Mouse (Mus musculus) myocyte (in vitro differentiated cells): ENCODE data around the gene Clip1. TPM values are rescaled to one million over a fixed set of nuclear protein-coding genes. Genes with fewer than 3 reads are reported as not detected.

Experiments used
- H3K27me3 ChIP-seq: one replicate; pipeline ENCODE4 v1.6.1; 2011; ENCODE audit not compliant: control insufficient read depth, insufficient read depth, insufficient read length
- H3K36me3 ChIP-seq: one replicate; pipeline ENCODE4 v1.6.1; 2011; ENCODE audit not compliant: control insufficient read depth, insufficient read depth
- H3K4me2 ChIP-seq: one replicate; pipeline ENCODE4 v1.6.1; 2011; ENCODE audit warnings: low read depth, control low read depth
- H3K4me3 ChIP-seq: one replicate; pipeline ENCODE4 v1.5.1; 2011; ENCODE audit warnings: mild to moderate bottlenecking, control low read depth, moderate library complexity
- H3K79me2 ChIP-seq: one replicate; pipeline ENCODE4 v1.6.1; 2011; ENCODE audit not compliant: control insufficient read depth, insufficient read depth
- H3ac ChIP-seq: one replicate; pipeline ENCODE4 v1.6.1; 2011; ENCODE audit not compliant: control insufficient read depth, insufficient read length
- CEBPB ChIP-seq: IDR thresholded peaks from 2 replicates; pipeline ENCODE4 v1.6.1; 2011; ENCODE audit warnings: mild to moderate bottlenecking, moderate library complexity; ENCODE audit not compliant: poor library complexity, insufficient read depth, severe bottlenecking
- E2F4 ChIP-seq: IDR thresholded peaks from one replicate; pipeline ENCODE4 v1.6.1; 2011; ENCODE audit warnings: mild to moderate bottlenecking, control low read depth, moderate library complexity; ENCODE audit not compliant: insufficient read depth
- MAX ChIP-seq: IDR thresholded peaks from one replicate; pipeline ENCODE4 v1.6.1; 2011; ENCODE audit warnings: low read depth, mild to moderate bottlenecking, control low read depth
- MYOD1 ChIP-seq, 3 experiments: IDR thresholded peaks; one replicate each; pipeline ENCODE4 v1.6.1; 2011; ENCODE audit warnings: control low read depth in 2 of 3, low read depth in 2 of 3, mild to moderate bottlenecking in 2 of 3, moderate library complexity in 1 of 3; ENCODE audit not compliant: insufficient read length in 2 of 3, control insufficient read depth in 1 of 3
- MYOG ChIP-seq, 3 experiments: IDR thresholded peaks; one replicate each; pipeline ENCODE4 v1.6.1; 2011; ENCODE audit warnings: control low read depth in 2 of 3, low read depth in 2 of 3, mild to moderate bottlenecking in 2 of 3; ENCODE audit not compliant: insufficient read length in 2 of 3, control insufficient read depth in 1 of 3, insufficient read depth in 1 of 3
- POLR2A ChIP-seq: IDR thresholded peaks from one replicate; pipeline ENCODE4 v1.6.1; 2011; ENCODE audit warnings: low read depth, mild to moderate bottlenecking, control low read depth, moderate library complexity; ENCODE audit not compliant: insufficient read length
- POLR2AphosphoS2 ChIP-seq: IDR thresholded peaks from one replicate; pipeline ENCODE4 v1.6.1; 2011; ENCODE audit warnings: low read depth, control low read depth; ENCODE audit not compliant: insufficient read length
- REST ChIP-seq: IDR thresholded peaks from one replicate; pipeline ENCODE4 v1.6.1; 2011; ENCODE audit warnings: mild to moderate bottlenecking, control low read depth, moderate library complexity; ENCODE audit not compliant: insufficient read depth, insufficient read length
- SRF ChIP-seq: IDR thresholded peaks from one replicate; pipeline ENCODE4 v1.6.1; 2011; ENCODE audit warnings: low read depth; ENCODE audit not compliant: control insufficient read depth, insufficient read length
- TCF12 ChIP-seq: IDR thresholded peaks from one replicate; pipeline ENCODE4 v1.6.1; 2011; ENCODE audit warnings: mild to moderate bottlenecking, control low read depth; ENCODE audit not compliant: poor library complexity, insufficient read depth, severe bottlenecking
- TCF3 ChIP-seq: IDR thresholded peaks from one replicate; pipeline ENCODE4 v1.6.1; 2011; ENCODE audit warnings: low read depth, control low read depth; ENCODE audit not compliant: insufficient read length
- USF1 ChIP-seq: IDR thresholded peaks from one replicate; pipeline ENCODE4 v1.6.1; 2011; ENCODE audit warnings: low read depth, mild to moderate bottlenecking, control low read depth, moderate library complexity
- polyA plus RNA-seq: library from polyadenylated mRNA; unstranded; fragments of >200 nt; fragmentation: generic; extraction: Trizol; gene quantifications from one replicate; pipeline ENCODE4 v1.2.1, GENCODE M21; 2012; ENCODE audit warnings: missing spikeins

Clip1 gene
- polyA plus RNA-seq, 1 experiment, result 17.5 TPM

DNA sequence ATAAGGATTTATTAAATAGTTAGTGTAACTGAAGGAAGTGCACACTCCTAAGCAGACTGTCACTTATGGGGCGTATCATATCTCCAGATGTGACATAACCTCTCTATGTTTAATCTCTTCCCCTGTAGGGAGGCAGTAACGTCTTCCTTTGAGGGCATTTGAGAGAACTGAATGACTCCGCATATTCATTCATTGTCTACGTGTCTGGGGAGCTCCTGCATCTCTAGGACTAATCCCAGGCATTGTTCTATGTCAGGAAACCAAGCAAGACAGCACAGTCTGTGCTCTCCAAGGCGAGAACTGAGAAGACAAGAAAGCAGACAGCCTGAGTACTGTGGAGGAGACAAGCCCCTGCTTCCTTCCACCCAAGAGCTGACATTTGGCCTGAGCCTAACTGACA, 29.5 kb downstream of the Clip1 start:
- H3K27me3 ChIP-seq, result no peaks in the 10 kb centered on the region
- no peak overlapping the region for H3K4me2 ChIP-seq

DNA sequence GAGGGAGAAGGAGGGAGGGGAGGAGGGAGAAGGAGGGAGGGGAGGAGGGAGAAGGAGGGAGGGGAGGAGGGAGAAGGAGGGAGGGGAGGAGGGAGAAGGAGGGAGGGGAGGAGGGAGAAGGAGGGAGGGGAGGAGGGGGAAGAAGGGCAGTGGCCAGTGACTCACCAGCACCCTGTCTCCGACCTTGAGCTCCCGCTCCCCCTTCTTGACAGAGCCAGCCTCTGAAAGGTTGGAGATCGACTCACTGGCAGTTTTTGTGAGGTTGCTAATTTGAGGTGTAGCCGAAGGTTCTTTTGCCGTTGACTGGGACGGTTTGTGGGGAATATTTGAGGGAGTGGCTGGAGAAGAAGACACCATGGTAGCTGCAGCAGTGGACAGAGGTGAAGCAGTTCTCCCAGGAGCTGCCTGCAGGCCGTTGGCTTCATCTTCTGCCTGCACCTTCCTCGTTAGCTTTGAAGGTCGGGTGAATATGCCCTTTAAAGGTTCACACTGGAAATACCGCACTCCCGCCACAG, 31.1 kb downstream of the Clip1 start:
- no peak overlapping the region for H3ac ChIP-seq
- no peak overlapping the region for H3K4me3 ChIP-seq
- peak overlapping the region; percentile 49 for H3K4me2 ChIP-seq
- TF ChIP-seq MYOG (IDR thresholded peaks at IDR 0.05; ENCODE audit: control insufficient read depth in 1 of 3, insufficient read depth in 1 of 3, insufficient read length in 2 of 3, low read depth in 2 of 3) (no peak), E2F4 (no peak), CEBPB (no peak), TCF3 (no peak), REST (no peak), TCF12 (no peak), POLR2A (no peak), USF1 (no peak), MYOD1 (IDR thresholded peaks at IDR 0.05; ENCODE audit: control insufficient read depth in 1 of 3, insufficient read length in 2 of 3, low read depth in 2 of 3) (no peak), SRF (no peak), POLR2AphosphoS2 (no peak), MAX (no peak)
- peaks cover 9% of the 10 kb centered on the region for H3K79me2 ChIP-seq
- peaks cover 3% of the 10 kb centered on the region for H3K36me3 ChIP-seq
- no peaks in the 10 kb centered on the region for H3K27me3 ChIP-seq

More for the DNA sequence above, 29.5 kb downstream of the Clip1 start:
- H3ac ChIP-seq, result no peak overlapping the region
- H3K36me3 ChIP-seq, result peaks cover 3% of the 10 kb centered on the region
- peaks cover 13% of the 10 kb centered on the region for H3K79me2 ChIP-seq
- H3K4me3 ChIP-seq, result no peak overlapping the region
- TF ChIP-seq MYOD1 (IDR thresholded peaks at IDR 0.05; ENCODE audit: control insufficient read depth in 1 of 3, insufficient read length in 2 of 3, low read depth in 2 of 3) (no peak), TCF12 (no peak)

DNA sequence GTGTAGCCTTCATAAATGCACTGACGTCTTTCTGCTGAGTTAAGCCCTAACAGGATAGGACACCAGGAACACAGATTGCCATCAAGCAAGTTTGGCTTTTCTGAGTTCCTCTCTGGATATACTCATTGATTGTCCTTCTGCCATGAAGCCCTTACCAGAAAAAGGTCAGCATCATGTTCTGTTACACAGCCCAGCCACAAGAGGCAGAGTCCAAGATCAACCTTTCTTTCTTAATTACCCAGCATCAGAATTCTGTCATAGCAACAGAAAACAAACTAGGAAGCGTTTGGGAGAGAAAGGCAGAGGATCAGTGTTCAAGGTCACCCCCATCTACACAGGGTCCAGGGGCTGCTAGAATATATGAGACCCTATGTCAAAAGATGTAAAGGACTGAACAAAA, 33.6 kb downstream of the Clip1 start:
- TF ChIP-seq MYOD1 (IDR thresholded peaks at IDR 0.05; ENCODE audit: control insufficient read depth in 1 of 3, insufficient read length in 2 of 3, low read depth in 2 of 3) (no peak), MAX (no peak), REST (no peak), POLR2A (no peak), SRF (no peak), TCF3 (no peak), TCF12 (no peak), USF1 (no peak), POLR2AphosphoS2 (no peak), E2F4 (no peak), CEBPB (no peak), MYOG (IDR thresholded peaks at IDR 0.05; ENCODE audit: control insufficient read depth in 1 of 3, insufficient read depth in 1 of 3, insufficient read length in 2 of 3, low read depth in 2 of 3) (no peak)
- H3K4me3 ChIP-seq, result no peak overlapping the region
- peaks cover 11% of the 10 kb centered on the region for H3K36me3 ChIP-seq
- no peak overlapping the region for H3K4me2 ChIP-seq
- no peaks in the 10 kb centered on the region for H3K27me3 ChIP-seq
- no peaks in the 10 kb centered on the region for H3K79me2 ChIP-seq
- H3ac ChIP-seq, result no peak overlapping the region

DNA sequence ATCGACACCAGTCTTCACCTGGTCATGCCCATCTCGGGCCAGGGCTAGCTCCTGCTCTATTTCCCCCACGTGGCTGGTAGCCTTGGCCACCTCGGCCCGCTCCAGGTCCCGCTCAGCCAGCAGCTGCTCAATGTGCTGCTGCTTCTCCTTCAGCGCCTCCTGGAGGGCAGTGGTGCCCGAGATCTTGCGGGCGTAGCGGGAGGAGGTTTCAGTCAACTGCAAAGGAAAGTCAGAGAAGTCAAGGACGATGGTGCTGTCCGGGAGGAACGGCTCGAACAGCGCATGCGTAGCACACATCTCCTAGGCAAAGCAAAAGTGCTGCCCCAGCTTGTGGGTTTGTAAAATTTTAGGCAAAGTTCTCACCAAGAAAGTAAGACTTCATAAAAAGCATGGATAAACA, 42.0 kb downstream of the Clip1 start:
- Histone ChIP-seq H3K79me2 (no peaks in the 10 kb centered on the region), H3K4me2 (no peak overlapping the region), H3ac (no peak overlapping the region), H3K27me3 (no peaks in the 10 kb centered on the region), H3K4me3 (no peak overlapping the region), H3K36me3 (peaks cover 25% of the 10 kb centered on the region)
- TF ChIP-seq MAX (no peak), SRF (no peak), CEBPB (no peak), USF1 (no peak), MYOD1 (IDR thresholded peaks at IDR 0.05; ENCODE audit: control insufficient read depth in 1 of 3, insufficient read length in 2 of 3, low read depth in 2 of 3) (no peak), REST (no peak), MYOG (IDR thresholded peaks at IDR 0.05; ENCODE audit: control insufficient read depth in 1 of 3, insufficient read depth in 1 of 3, insufficient read length in 2 of 3, low read depth in 2 of 3) (no peak), TCF12 (no peak), TCF3 (no peak), POLR2AphosphoS2 (no peak), E2F4 (no peak), POLR2A (no peak)

DNA sequence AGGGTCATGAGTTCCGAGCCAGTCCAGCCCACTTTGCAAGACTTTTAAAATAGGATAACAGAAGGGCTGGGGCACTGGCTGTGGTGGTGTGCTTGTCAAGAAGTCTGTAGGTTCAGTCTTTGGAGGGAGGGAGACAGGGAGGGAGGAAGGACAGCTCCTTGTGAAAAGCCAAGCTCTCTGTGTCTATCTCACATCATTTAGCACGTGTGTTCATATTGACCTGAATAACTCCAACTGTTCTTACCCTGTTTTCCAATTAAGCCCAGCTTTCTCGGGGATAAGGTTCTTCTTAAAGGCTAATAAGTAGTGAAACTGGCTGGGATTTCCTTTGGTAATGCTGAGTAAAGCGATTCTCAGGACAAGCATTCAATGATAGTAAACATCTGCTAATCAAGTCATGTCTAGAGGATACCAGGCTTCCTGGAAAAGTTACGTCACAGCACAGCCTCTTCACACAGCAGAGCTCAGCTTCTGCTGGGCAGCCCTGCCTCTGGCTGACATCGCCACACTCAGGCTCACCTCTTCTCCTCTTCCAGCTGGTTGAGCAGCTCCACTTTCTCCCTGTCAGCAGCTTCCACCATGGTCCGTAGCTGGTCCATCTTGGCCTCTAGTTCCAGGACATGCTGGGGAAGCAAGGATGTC, 43.0 kb downstream of the Clip1 start:
- no peak overlapping the region for H3K4me3 ChIP-seq
- no peak overlapping the region for H3ac ChIP-seq
- peaks cover 26% of the 10 kb centered on the region for H3K36me3 ChIP-seq
- no peaks in the 10 kb centered on the region for H3K79me2 ChIP-seq
- H3K27me3 ChIP-seq, result no peaks in the 10 kb centered on the region
- no peak for TF ChIP-seq MYOG (IDR thresholded peaks at IDR 0.05; ENCODE audit: control insufficient read depth in 1 of 3, insufficient read depth in 1 of 3, insufficient read length in 2 of 3, low read depth in 2 of 3)
- no peak for TF ChIP-seq E2F4
- no peak for TF ChIP-seq MAX
- TF ChIP-seq MYOD1 (IDR thresholded peaks at IDR 0.05; ENCODE audit: control insufficient read depth in 1 of 3, insufficient read length in 2 of 3, low read depth in 2 of 3), result no peak
- no peak for TF ChIP-seq REST
- TF ChIP-seq TCF3, result no peak
- no peak for TF ChIP-seq POLR2AphosphoS2
- TF ChIP-seq USF1, result no peak
- TF ChIP-seq TCF12, result no peak
- TF ChIP-seq SRF, result no peak
- TF ChIP-seq POLR2A, result no peak
- no peak for TF ChIP-seq CEBPB
- no peak overlapping the region for H3K4me2 ChIP-seq
